Mouse (Mus musculus) monocyte, adult 2 months (primary cell): ENCODE measurements around the gene Fads2.

Experiments
- DNase-seq, 2 experiments: peaks; one replicate each; pipeline ENCODE4 v3.0.0; 2022; ENCODE audit warnings: low spot score in 2 of 2, low read depth in 1 of 2

Fads2 gene

DNA sequence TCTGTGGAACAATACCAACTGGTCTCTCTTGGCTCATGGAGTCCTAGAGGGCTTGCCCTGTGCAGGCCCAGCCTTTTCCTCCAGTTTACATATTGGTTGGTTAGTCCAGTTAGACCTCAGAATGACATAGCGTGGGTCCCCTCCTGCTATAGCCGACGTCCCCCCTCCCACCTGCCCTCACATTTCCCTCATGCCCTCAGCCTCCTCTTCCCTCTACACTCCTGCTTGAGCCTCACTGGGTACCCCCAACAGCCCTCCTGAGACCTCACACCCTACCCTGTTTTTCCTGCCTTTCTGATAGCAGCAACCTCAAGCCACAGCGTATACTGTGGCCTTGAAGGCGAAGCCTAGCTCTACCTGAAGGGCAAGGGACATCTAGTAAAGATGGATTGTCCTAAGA is 38.7 kb downstream of the Fads2 start:
- no peak for DNase-seq

DNA sequence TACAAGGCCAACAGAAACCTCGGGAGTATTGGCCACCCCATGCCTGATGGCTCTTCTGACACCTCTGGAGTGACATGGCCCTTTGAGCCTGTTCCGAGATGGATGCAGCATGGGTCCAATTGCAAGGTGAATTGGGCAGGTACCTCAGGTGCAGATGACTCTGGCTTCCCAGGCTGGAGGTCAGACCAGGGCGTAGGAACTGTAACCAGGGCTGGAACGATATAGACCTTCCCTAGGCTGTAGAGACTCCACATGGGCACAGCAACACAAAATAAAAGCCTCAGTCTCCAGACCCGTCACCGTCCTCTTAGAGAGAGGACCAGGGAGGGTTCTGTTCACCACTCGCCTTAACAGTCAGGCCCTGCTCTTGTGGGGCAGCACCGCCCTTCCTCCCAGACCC is 39.3 kb downstream of the Fads2 start:
- no peak for DNase-seq

DNA sequence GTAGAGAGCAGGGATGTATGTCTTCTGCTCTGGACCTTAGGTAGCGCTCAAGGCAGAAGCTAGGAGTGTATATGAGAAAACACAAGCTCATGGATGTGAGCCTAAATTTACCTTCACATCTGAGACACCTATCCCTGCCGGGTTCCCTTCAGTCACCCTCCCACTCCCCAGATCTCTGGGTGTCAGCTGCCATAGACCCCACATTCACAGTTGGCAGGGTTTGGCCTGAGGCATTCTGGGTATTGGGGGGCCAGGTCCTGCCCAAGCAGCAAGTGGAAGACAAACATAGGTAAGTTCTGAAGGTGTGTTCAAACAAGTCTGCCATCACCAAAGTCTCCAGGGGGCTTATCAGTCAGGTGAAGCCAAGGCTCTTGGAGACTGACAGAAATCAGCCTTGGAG is 39.9 kb downstream of the Fads2 start:
- no peak for DNase-seq

DNA sequence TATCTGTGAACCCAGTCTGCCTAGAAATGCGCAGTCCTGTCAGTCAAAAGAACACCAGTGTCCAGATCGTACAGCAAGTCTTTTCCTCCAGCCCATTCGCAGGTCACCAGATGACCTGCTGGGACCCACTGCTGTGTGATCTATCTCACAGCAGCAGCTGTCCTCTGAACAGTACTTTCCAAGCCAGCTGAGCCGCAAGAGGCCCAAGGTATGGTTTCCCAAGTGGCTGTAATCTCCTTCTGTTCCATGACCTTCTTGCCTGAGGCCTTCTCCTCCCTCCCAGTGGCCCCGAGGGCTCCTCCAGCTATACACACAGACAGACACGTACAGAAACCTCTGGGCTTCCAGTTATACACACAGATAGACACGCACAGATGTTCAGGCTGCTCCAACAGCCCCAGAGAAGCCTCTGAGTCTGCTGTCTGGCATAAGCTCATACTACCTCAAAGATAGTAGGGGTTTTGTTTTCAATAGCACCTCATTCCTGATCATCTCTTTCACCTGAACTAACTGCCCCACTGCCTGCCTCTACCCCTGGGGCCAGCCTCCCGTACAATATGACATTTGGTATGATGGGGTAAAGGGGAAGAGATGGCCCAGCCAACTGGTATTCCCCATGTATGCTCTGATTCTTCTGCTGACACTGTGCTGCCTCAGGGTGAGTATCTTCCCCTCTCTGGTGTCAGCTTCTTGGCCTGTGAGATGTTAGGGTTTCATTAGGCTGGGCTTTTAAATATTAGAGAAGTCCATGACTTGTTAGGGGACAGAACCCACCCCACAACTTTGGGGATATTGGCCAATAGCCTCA is 40.6 kb downstream of the Fads2 start:
- no peak for DNase-seq

DNA sequence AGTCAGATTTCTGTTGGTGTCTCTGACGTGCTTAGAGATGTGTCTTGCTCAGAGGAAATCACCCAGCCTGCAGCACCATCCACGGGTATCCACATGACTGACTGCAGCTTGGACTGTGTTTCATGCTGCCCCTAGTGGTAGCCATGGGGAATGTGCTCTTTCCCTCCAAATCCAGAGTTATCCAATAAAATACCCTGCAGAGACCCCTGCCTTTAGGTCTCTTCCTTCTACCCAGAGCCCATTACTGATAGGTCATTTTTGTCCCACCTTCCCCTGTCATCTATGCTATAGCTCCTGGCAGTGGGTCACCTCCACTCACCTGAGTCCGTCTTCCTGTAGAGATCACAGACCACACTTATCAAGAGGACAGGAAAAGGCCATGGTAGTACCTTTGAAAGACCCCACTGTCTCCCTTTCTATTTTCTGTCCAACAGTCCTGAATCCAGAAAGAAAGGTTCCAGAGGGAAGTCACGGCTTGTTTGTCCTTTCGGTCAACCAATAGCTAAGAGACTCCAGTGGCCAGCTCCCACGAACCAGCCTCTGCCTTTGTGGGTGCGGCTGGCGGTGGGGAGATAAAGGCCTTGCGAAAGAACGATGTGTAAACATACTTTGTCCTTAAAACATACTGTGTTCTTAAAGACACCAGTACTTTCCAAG is 41.5 kb downstream of the Fads2 start:
- peak in 1 of 2 experiments; percentile 13 for DNase-seq

DNA sequence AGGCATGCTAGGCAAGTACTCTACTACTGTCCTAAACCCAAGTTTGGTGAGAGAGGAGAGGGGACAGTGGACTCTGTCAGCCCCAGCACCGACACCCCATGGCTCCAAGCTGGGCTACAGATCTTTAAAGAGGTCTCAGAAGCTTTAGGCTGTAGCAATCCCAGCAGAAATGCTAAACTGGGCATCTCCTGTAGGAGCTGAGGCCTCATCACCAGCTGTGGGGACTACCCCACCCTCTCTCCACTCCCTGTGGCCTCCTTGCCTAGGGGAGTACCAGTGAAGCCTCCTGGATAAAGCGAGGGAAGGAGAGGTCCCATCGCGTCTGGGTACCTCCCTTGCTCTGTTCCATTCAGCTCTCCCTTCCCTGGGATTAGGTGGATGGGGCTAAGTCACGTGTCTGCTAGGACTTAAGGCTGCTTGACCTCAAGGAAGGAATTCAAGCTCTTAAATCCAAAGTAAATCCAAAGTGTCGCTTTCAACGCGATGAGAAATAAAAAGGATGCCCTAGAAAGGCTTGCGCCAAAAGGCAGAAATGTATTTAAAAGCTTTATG is 42.6 kb downstream of the Fads2 start:
- DNase-seq: no peak

DNA sequence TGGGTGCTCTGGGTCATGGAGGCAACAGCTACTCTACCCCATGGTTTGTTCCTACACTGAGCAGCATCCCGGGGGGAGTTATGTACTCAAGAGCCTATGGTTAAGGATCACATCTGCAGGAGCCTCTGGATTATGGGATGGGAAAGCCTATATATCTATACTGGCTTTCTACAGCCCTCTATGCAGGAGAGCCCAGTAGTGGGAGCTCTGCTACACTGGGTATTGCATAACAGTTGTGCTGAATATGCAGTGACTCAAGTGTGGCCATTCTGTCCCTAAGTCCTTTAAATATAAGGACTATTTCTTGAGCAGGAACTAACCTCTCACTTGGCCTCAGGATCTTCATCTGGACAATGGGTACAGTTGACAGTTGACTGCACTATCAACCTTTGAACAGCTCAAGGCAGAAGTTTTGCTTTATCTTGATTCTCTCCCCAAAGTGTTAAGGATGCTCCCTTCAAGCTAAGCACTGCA is 43.2 kb downstream of the Fads2 start:
- no peak for DNase-seq

DNA sequence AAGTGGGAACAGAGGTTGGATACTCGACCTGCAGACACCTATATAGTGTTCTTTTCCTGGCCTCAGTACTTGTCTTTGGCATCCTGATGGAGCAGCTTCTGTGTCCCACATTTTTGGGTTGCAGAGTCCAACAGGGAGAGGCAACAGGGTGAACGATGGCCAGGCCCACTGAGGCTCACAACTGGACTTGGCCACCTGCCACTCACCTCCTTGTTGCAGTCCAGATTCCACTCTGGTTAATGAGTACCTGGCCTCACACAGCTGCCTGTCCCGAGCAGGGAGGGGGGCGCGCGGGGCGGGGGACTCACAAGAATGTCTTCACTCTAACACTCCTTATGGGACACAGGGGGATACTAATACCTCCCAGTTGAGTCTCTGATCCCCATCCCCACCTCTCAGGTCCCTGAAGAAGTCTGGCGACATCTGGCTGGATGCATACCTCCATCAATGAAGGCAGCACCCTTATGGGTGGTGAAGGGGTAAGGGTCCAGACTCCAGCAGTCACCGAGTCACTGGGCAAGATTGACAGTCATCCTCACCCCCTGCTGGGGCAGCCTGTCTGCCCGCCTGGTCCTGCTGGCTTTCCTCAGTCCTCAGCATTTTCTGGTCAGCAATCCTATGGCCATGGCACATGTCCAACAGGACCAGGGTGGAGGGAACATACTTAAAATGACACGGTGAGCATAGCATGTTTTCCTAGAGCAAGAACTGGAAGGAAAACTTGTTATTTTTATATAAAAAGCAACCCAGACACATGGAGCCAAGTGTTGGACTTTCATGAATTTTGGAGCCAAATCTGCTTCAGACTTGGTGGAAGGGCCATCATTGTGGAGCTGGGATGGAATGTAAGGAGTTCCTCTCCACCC is 43.8 kb downstream of the Fads2 start:
- DNase-seq: no peak

DNA sequence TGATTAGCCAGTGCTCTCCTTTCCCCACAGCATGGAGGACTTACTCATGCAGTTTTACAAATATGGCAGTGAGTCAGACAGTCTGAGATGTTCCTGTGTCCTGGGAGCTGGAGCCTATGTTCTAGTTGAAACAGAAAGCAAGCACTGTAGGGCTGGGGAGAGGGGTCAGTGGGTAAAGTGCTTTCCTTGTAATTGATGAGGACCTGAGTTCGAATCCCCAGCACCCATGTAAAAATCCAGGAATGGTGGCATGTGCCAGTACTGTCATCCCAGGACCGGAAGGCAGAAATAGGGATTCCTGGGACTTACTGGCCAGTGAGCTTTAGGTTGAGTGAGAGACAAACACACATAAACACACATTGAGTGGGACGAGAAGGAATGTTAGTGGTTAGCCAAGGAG is 44.9 kb downstream of the Fads2 start:
- DNase-seq: no peak

DNA sequence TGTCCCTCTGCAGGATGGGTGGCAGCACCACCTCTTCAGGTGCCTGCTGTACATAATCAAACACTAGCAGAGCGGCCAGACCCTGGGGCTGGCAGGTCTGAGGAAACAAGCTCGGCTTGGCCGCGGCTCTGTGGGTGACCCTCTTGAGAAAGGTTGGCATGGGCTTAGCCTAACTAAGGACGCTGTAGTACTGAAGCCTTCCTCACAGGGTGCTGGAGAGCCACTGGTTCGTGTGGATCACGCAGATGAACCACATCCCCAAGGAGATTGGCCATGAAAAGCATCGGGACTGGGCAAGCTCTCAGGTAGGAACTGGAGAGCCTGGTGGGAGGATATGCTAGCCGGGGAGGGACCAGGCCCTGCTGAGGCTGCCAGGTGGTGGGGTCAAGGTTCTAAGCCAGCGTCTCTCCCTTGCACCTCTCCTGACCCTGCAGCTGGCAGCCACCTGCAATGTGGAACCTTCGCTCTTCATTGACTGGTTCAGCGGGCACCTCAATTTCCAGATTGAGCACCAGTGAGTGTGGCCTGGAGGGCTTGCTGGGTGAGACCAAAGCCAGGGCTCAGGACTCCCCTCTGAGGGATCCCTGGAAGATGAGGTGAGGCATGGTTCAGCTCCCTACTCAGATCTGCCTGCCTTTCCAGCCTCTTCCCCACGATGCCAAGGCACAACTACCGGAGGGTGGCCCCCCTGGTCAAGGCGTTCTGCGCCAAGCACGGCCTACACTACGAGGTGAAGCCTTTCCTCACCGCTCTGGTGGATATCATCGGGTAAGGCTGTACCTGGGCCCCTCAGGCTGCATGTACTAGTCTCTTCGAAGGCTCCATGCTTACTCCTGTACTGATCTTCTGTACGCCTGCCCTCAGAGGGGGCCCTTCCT is 45.5 kb downstream of the Fads2 start:
- no peak for DNase-seq

DNA sequence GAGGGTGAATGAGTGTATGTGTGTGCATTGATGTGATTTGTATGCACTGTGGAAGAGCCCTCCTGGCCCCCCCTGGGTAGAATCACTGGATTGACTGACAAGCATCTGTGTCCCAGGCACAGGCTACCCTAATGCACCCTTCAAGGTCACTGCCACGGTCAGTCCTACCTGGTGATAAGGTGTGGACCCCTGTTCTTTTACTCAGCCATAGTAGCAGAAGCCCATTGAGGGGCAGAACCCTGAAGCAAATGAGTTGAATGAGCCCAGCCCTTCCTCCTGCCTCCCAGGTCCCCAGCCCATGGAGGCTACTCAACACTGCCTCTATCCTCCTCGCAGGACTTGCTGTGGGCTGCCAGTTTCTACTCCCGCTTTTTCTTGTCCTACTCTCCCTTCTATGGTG is 46.3 kb downstream of the Fads2 start:
- DNase-seq: no peak

DNA sequence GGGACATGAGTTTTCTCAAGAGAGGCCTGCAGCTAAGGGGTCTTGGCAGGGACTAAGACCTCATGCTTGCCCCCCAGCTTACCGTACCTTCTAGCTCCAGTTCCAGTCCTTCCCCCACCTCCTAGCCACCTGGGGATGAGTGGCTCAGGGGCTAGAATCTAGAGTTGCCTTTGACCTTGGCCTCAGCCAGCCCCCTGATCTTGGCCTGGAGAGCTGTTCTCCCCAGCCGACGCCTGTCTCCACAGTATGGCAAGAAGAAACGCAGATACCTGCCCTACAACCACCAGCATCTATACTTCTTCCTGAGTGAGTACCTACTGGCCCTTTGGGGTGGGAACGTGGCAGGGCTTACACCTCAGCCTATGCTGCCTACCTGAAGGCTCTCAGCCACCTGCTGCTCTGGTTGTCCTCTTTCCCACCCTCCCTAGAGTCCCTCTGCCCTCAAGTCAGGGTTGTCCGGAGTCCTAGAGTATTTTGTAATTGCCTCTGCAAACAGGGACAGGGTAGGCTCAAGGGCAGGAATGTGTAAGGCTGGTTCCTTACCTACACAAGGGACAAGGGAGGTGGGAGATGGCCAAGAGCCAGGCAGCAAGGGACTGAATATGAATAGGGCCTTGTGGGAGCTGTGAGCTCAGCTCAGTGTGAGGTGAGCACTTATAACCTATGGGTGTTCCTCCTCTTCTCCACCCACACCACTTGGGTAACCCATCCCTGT is 47.0 kb downstream of the Fads2 start:
- no peak for DNase-seq

DNA sequence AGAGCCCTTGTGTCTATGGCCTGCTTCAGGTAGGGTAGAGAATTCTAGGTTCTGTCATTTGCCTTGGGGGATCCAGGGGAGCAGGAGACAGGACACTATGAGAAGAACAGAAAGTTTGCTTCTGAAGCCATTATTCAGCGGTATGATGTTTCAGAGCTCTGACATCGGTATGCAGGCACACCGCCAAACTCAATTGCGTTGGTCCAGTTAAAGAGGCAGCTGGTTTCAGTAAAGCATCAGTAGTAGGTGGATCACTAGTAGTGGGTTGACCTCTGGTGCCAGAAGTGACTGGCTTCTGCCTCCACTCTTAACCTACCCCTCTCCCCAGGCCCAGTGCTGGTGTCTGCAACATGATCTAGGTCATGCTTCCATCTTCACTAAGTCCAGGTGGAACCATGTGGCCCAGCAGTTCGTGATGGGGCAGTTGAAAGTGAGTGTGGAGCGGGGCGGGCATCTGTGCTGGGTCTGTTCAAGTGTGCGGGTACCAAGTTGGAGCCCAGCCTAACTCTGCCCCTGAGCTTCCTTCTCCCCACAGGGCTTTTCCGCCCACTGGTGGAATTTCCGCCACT is 47.8 kb downstream of the Fads2 start:
- DNase-seq: no peak

DNA sequence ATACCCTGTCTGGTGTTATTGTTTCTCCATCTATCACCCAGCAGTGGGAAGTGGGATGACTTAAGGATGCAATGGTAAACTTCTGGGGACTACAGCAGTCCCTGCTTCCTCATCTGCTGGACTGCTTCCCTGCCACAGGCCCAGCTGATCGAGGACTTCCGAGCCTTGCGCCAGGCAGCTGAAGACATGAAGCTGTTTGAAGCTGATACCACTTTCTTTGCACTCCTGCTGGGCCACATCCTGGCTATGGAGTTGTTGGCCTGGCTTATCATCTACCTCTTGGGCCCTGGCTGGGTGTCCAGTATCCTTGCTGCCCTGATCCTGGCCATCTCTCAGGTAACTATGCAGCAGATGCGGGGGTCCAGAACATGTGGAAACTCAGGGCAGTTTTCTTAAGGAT is 48.8 kb downstream of the Fads2 start:
- DNase-seq: no peak

DNA sequence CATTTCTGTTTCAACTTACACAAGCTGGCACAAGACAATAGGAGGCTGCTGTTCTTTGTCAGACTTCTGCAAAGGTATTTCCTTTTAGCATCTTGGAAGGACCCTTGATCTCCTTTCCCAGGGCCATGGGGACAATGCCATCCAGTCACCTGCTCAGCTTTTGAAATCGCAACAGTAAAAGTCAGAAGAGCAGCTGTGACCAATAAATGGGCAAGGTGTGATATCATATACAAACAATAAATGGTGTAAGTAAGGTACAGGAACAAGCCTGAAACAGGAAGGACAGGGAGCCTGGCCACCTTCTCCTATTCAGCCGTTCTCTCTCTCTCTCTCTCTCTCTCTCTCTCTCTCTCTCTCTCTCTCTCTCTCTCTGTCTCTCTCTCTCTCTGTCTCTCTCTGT is 51.1 kb downstream of the Fads2 start:
- DNase-seq: no peak

DNA sequence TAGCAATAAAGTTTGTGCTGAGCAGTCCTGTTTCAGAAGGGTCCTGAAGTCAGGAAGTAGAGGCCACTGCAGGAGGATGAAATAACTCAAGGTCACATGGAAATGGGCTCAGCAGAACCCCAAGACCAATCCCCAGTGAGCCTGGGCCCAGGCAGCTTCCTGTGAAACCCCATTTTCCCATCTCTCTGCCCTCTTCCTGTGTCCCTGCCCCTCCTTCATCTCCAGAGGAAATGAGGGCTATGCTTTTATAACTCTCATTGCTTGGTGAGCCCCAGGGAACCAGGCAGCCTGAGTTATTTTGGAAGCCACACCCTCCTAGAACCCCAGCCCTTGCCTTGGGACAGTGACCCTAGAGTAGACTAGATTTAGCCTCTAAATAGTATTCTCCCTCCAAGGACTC is 52.0 kb downstream of the Fads2 start:
- no peak for DNase-seq

DNA sequence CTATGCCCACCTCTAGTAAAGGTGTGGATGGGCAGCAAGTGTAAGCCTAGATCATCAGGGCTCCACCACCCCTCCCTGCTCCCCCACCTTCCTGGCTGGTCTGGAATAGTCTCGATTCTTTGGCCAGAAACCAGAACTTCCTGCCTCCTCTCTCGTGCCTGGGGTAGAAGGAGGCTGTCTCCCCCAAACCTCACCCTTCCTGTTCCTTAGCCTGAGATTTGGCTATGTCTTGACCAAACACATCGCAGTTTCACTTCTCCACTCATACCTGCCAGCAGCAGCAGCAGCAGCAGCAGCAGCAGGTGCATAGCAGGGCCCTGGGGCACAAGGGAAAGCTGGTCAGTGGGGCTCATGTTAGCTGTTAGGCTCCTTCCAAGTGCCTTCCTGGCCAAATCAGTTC is 54.6 kb downstream of the Fads2 start:
- no peak for DNase-seq

DNA sequence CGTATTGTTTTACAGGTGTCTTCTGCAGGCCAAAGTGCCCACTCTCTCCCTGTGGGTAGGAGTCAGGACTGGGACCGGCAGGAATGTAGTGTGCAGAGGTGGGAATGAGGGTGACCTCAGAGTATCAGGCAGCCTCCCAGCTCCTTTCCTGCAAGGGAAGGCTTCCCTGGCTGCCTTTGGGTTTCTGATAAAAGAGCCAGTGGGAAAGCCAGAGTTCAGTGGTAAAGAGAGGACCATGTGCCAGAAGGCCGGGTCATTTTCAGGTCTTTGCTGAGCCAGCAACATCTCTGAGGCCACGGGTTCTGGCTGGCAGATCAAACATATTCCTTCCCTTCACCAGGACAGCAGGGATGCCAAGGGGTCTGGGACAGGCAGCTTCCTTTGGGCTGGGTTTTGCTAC is 55.2 kb downstream of the Fads2 start:
- DNase-seq: no peak

DNA sequence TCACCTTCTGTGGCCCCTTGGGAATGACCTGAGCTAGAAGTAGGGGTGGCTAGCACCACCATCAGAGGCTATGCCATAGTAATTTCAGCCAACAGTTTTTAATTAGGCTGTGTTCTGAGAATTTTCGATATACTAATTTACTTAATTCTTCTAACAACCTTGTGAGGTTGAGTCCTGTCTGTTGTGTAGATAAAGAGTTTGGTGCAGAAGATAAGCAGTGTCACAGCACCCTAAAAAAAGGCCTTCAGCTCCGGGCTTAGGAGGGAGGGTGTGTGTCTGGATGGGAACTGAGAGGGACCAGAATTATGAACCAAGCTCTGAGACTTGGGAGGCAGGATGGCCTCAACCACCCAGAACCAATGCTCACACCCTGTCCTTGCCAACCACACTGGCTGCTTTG is 55.8 kb downstream of the Fads2 start:
- no peak for DNase-seq

DNA sequence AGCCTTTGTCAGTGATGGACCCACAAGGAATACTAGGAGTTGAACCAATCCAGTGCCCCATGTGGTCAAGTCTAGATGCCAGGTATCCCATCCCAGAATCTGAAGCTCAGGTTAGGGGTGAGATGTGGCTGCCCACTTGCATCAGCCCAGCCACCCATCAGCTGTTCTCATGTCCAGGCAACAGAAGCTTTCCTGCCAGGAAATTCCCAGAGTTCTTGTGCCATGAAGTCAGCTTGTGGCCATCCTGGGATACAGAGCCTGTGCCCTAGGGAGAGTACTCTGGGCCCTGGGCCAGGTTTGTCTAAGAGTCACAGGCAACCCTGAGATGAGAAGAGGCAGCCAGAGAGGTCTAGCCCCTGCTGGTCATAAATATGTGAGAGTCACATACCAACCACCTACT is 57.9 kb downstream of the Fads2 start:
- DNase-seq: no peak
